12 mouse cellular contexts compared by ENCODE assay signal in genomic region chrX:42512567-42512966, GRCm38 (mm10). TPM values are rescaled to one million over a fixed set of nuclear protein-coding genes. Genes with fewer than 3 reads are reported as not detected.
DNase-seq lines count a peak whose midpoint lies in the region; ATAC-seq and TF ChIP-seq lines count a peak whose summit lies in the region.
"Had no signal": no experiment of that assay in that cellular context is flagged by ENCODE, and none has a peak within 500 bp of the region (broad histone marks: within the 10 kb centered on the region; RNA-seq: fewer than 3 reads in every experiment).

No protein-coding gene starts in this region.

- H3K27ac ChIP-seq in CH12.LX (ENCODE audit: insufficient read depth, low read depth): no peak overlapping the region
- H3K27ac ChIP-seq in forebrain, embryonic 16.5 days (ENCODE audit: low read length): no peak overlapping the region
- H3K27ac ChIP-seq: liver, embryonic 15.5 days had no signal

- no peak overlapping the region for H3K4me3 ChIP-seq in CH12.LX (replicated peaks in 1 of 3; ENCODE audit: low read depth in 2 of 3, low read length in 2 of 3, poor library complexity in 1 of 3)
- no peak overlapping the region for H3K4me3 ChIP-seq in forebrain, embryonic 16.5 days (replicated peaks; ENCODE audit: low read length)
- H3K4me3 ChIP-seq: liver, embryonic 15.5 days had no signal

- dilution Hi-C loops in CH12.LX (cut with MboI; ENCODE audit: extremely low pct_ligation_motif_present, extremely low pct_unique_long_range_greater_than_20kb, low sequenced_read_pairs): no loop called here

- no peaks in the 10 kb centered on the region for H3K4me1 ChIP-seq in CH12.LX (ENCODE audit: control insufficient read depth in 1 of 2, insufficient read depth in 2 of 2)
- H3K4me1 ChIP-seq in forebrain, embryonic 16.5 days (replicated peaks; ENCODE audit: control insufficient read depth, insufficient read depth, low read length): no peaks in the 10 kb centered on the region
- H3K4me1 ChIP-seq: liver, embryonic 15.5 days had no signal

- TF ChIP-seq EP300 in CH12.LX (IDR thresholded peaks at IDR 0.05; ENCODE audit: low read length): no peak

- TF ChIP-seq CTCF in CH12.LX (conservative IDR thresholded peaks at IDR 0.05 in 1 of 2, IDR thresholded peaks at IDR 0.05 in 1 of 2; ENCODE audit: low read depth in 2 of 2, low read length in 2 of 2): peak in 1 of 2 experiments; percentile 53; a peak in 2 of 4 replicates

- no peak for TF ChIP-seq POLR2A in CH12.LX (IDR thresholded peaks at IDR 0.05; ENCODE audit: low read depth, low read length)

- H3K27me3 ChIP-seq in CH12.LX (replicated peaks): no peaks in the 10 kb centered on the region
- no peaks in the 10 kb centered on the region for H3K27me3 ChIP-seq in forebrain, embryonic 16.5 days (replicated peaks; ENCODE audit: control insufficient read depth, insufficient read depth, low read length)
- H3K27me3 ChIP-seq: liver, embryonic 15.5 days had no signal

- H3K9me3 ChIP-seq in CH12.LX (replicated peaks; ENCODE audit: low read length): no peaks in the 10 kb centered on the region
- H3K9me3 ChIP-seq in forebrain, embryonic 16.5 days (ENCODE audit: control insufficient read depth, low read length): no peaks in the 10 kb centered on the region
- H3K9me3 ChIP-seq: liver, embryonic 15.5 days had no signal

- peak; percentile 40 for TF ChIP-seq RAD21 in CH12.LX (IDR thresholded peaks at IDR 0.05; ENCODE audit: low read depth, low read length)

- H3K9ac ChIP-seq in CH12.LX (ENCODE audit: insufficient read depth, low read depth): no peak overlapping the region
- H3K9ac ChIP-seq in forebrain, embryonic 16.5 days (replicated peaks; ENCODE audit: low read depth, low read length): no peak overlapping the region
- H3K9ac ChIP-seq: liver, embryonic 15.5 days had no signal

- no peak for ATAC-seq in forebrain, embryonic 16.5 days

- no peaks in the 10 kb centered on the region for H3K36me3 ChIP-seq in CH12.LX (replicated peaks in 1 of 2; ENCODE audit: control insufficient read depth in 1 of 2, insufficient read depth in 1 of 2, low read length in 1 of 2)
- no peaks in the 10 kb centered on the region for H3K36me3 ChIP-seq in forebrain, embryonic 16.5 days (ENCODE audit: control insufficient read depth, insufficient read depth)
- H3K36me3 ChIP-seq: liver, embryonic 15.5 days had no signal

- DNase-seq in kidney, postnatal 4 days: peak; percentile 5 to 7
- no peak for DNase-seq in kidney, postnatal 10 days
- DNase-seq in CH12.LX (ENCODE audit: extremely low read depth): peak; percentile 19
- DNase-seq in NIH3T3 (ENCODE audit: low read depth): peak; percentile 1
- peak; percentile 58 for DNase-seq in naive thymus-derived CD4-positive, alpha-beta T cell, adult 2 months (ENCODE audit: low read depth)
- DNase-seq in right cerebral cortex, postnatal 14 days: no peak
- DNase-seq: cerebellum, postnatal 25 days; heart, postnatal 14 days had no signal

- no peaks in the 10 kb centered on the region for H3K79me2 ChIP-seq in CH12.LX (replicated peaks; ENCODE audit: control insufficient read depth, extremely low read depth, insufficient read depth, poor library complexity, severe bottlenecking)

- in situ Hi-C loops in CH12.LX (cut with MboI; ENCODE audit: low pct_ligation_motif_present, low pct_unique_long_range_greater_than_20kb, low sequenced_read_pairs): loop anchor here (25.0 kb wide), 2 partner anchors 150 to 250 kb away; no protein-coding TSS in a partner anchor

- H3K4me2 ChIP-seq in CH12.LX (ENCODE audit: insufficient read depth, low read depth, poor library complexity, severe bottlenecking): no peak overlapping the region
- no peak overlapping the region for H3K4me2 ChIP-seq in forebrain, embryonic 16.5 days (ENCODE audit: low read length)
- H3K4me2 ChIP-seq: liver, embryonic 15.5 days had no signal

TF ChIP-seq in CH12.LX, 34 proteins besides CTCF, POLR2A, EP300 and RAD21:
- TF ChIP-seq E2F4 (IDR thresholded peaks at IDR 0.05; ENCODE audit: insufficient replicate concordance, low read depth, low read length) (no peak), KAT2A (IDR thresholded peaks at IDR 0.05; ENCODE audit: insufficient replicate concordance, low read length) (no peak), JUND (conservative IDR thresholded peaks at IDR 0.05; ENCODE audit: low read depth, low read length) (no peak), SMC3 (IDR thresholded peaks at IDR 0.05; ENCODE audit: low read depth, low read length) (peak; percentile 35), USF2 (conservative IDR thresholded peaks at IDR 0.05; ENCODE audit: low read depth, low read length) (no peak)

RNA-seq across cellular contexts. Expression of gene Sh2d1a, which starts 10.3 kb away (rescaled TPM):
- total RNA-seq in CH12.LX (2012; rRNA removed) (not detected in 2 replicates), CH12.LX (2014; rRNA removed) (not detected in 2 replicates)
- polyA plus RNA-seq in CH12.LX (2012; ENCODE audit: insufficient read length, low read depth): not detected in 2 replicates
- polyA plus RNA-seq in forebrain, embryonic 16.5 days (2015; fragmentation: Nextera tagmentation; extraction: Ambion mirVana): 3.9 TPM in 2 replicates
- total RNA-seq: layer of hippocampus, adult 8-10 months had no signal
- polyA plus RNA-seq: liver, embryonic 15.5 days had no signal

RNA-seq across cellular contexts. Expression of gene Tex13c2, which starts 23.1 kb away (rescaled TPM):
- not detected in 2 replicates for total RNA-seq in CH12.LX (2012; rRNA removed)
- total RNA-seq in CH12.LX (2014; rRNA removed): not detected in 2 replicates
- not detected in 2 replicates for polyA plus RNA-seq in CH12.LX (2012; ENCODE audit: insufficient read length, low read depth)
- polyA plus RNA-seq in forebrain, embryonic 16.5 days (2015; fragmentation: Nextera tagmentation; extraction: Ambion mirVana): not detected in 2 replicates
- total RNA-seq: heart, postnatal 14 days had no signal
- polyA plus RNA-seq: frontal cortex, adult 2 months; liver, embryonic 15.5 days had no signal

Comparison
In these comparisons a context has a peak if more than half of its experiments do, and no peak if none do; other contexts are left out.
1. DNase-seq: peak in kidney, postnatal 4 days (2 of 2), CH12.LX (single experiment), NIH3T3 (single experiment) and naive thymus-derived CD4-positive, alpha-beta T cell, adult 2 months (single experiment); none in kidney, postnatal 10 days (single experiment) and right cerebral cortex, postnatal 14 days (single experiment).